Mouse (Mus musculus) limb, embryonic 11.5 days (tissue): Measurements from ENCODE around the gene Tbc1d1. TPM values are rescaled to one million over a fixed set of nuclear protein-coding genes. Genes with fewer than 3 reads are reported as not detected.

Experiments used
- ATAC-seq: fragments of 200-750 bp; cut with Nextera tagmentation; 2 replicates; pipeline ENCODE4 v1.8.0; 2017; ENCODE audit warnings: low read depth; ENCODE audit not compliant: insufficient number of reproducible peaks, low FRiP score, low TSS enrichment
- DNase-seq: peaks from one replicate; pipeline ENCODE4 v3.0.0-alpha.2; 2015; ENCODE audit warnings: low spot score
- H3K27ac ChIP-seq: fragments of 300-500 bp; sonication (generic); replicated peaks from 2 replicates; pipeline ENCODE4 v1.5.1; 2014; ENCODE audit warnings: low read depth, mild to moderate bottlenecking, low read length
- H3K27me3 ChIP-seq: fragments of 300-500 bp; sonication (generic); 2 replicates; pipeline ENCODE4 v1.6.1; 2014; ENCODE audit warnings: mild to moderate bottlenecking, low read length, mixed read lengths; ENCODE audit not compliant: control insufficient read depth, insufficient read depth
- H3K36me3 ChIP-seq: fragments of 300-500 bp; sonication (generic); 2 replicates; pipeline ENCODE4 v1.6.1; 2014; ENCODE audit warnings: mild to moderate bottlenecking, low read length, moderate library complexity, mixed read lengths; ENCODE audit not compliant: control insufficient read depth, insufficient read depth
- H3K4me1 ChIP-seq: fragments of 300-500 bp; sonication (generic); 2 replicates; pipeline ENCODE4 v1.6.1; 2014; ENCODE audit warnings: low read length, mixed read lengths; ENCODE audit not compliant: control insufficient read depth, insufficient read depth
- H3K4me2 ChIP-seq: fragments of 300-500 bp; sonication (generic); 2 replicates; pipeline ENCODE4 v1.6.1; 2014; ENCODE audit warnings: low read depth, mild to moderate bottlenecking, moderate library complexity; ENCODE audit not compliant: severe bottlenecking
- H3K4me3 ChIP-seq: fragments of 300-500 bp; sonication (generic); 2 replicates; pipeline ENCODE4 v1.5.1; 2014; ENCODE audit warnings: low read depth, low read length
- H3K9ac ChIP-seq: fragments of 300-500 bp; sonication (generic); 2 replicates; pipeline ENCODE4 v1.6.1; 2014; ENCODE audit warnings: mild to moderate bottlenecking, low read length
- H3K9me3 ChIP-seq: fragments of 300-500 bp; sonication (generic); 2 replicates; pipeline ENCODE4 v1.6.1; 2016; ENCODE audit warnings: low read length; ENCODE audit not compliant: control insufficient read depth
- WGBS: fragments of 180-500 bp; shearing (Covaris S2); extraction: QIAGEN DNeasy Blood & Tissue Kit; methylation state at CpG from one replicate; pipeline ENCODE4 v1.1.7; 2014; 5-methylcytosine and 5-hydroxymethylcytosine counted together
- polyA plus RNA-seq: library from polyadenylated mRNA; unstranded; fragments of >200 nt; fragmentation: Nextera tagmentation; extraction: Ambion mirVana; gene quantifications from 2 replicates; pipeline ENCODE4 v1.2.1, GENCODE M21; 2014

Tbc1d1 gene
- polyA plus RNA-seq, 1 experiment from 2014 or later, result 31.9 TPM

- H3K27ac ChIP-seq, result no peak overlapping the region; the same call in 1 of the 2 replicates
- 27% methylated on average over 4 of the region's 4 CpGs for WGBS
- ATAC-seq, result peak; percentile 60; the same call in 1 of the 2 replicates
Measured at GRCm38 (mm10) chr5:64383215-64383614, 227.1 kb downstream of the Tbc1d1 start.

GRCm38 (mm10) chr5:64384546-64384945 lies 228.4 kb downstream of the Tbc1d1 start:
- ATAC-seq, result no peak

More at GRCm38 (mm10) chr5:64383215-64383614, 227.1 kb downstream of the Tbc1d1 start:
- H3K36me3 ChIP-seq, result no peaks in the 10 kb centered on the region
- no peak overlapping the region for H3K4me2 ChIP-seq
- H3K4me1 ChIP-seq, result peaks cover 14% of the 10 kb centered on the region; the same call in 1 of the 2 replicates
- H3K27me3 ChIP-seq, result no peaks in the 10 kb centered on the region
- no peaks in the 10 kb centered on the region for H3K9me3 ChIP-seq
- DNase-seq, result peak; percentile 38
- no peak overlapping the region for H3K4me3 ChIP-seq
- no peak overlapping the region for H3K9ac ChIP-seq

GRCm38 (mm10) chr5:64386996-64387395 lies 230.9 kb downstream of the Tbc1d1 start:
- H3K4me3 ChIP-seq, result no peak overlapping the region
- DNase-seq (no peak), ATAC-seq (no peak)
- no peaks in the 10 kb centered on the region for H3K9me3 ChIP-seq
- H3K4me1 ChIP-seq, result peaks cover 15% of the 10 kb centered on the region
- H3K4me2 ChIP-seq, result no peak overlapping the region
- no peak overlapping the region for H3K9ac ChIP-seq
- 86% methylated on average over 3 of the region's 3 CpGs for WGBS
- no peak overlapping the region for H3K27ac ChIP-seq
- no peaks in the 10 kb centered on the region for H3K27me3 ChIP-seq
- H3K36me3 ChIP-seq, result no peaks in the 10 kb centered on the region

More at GRCm38 (mm10) chr5:64384546-64384945, 228.4 kb downstream of the Tbc1d1 start:
- no peak overlapping the region for H3K27ac ChIP-seq
- no peak overlapping the region for H3K4me3 ChIP-seq
- peaks cover 17% of the 10 kb centered on the region for H3K4me1 ChIP-seq
- no peaks in the 10 kb centered on the region for H3K9me3 ChIP-seq
- no peak for DNase-seq
- no peaks in the 10 kb centered on the region for H3K27me3 ChIP-seq
- no peak overlapping the region for H3K9ac ChIP-seq
- 71% methylated on average over 6 of the region's 6 CpGs for WGBS
- no peaks in the 10 kb centered on the region for H3K36me3 ChIP-seq
- H3K4me2 ChIP-seq, result no peak overlapping the region

GRCm38 (mm10) chr5:64389202-64389929 lies 233.3 kb downstream of the Tbc1d1 start:
- ATAC-seq (0 out of 2 replicates have a peak, but pooled peaks have one; percentile 37), DNase-seq (no peak)
- no peak overlapping the region for H3K4me3 ChIP-seq
- 26% methylated on average over 6 of the region's 6 CpGs for WGBS
- H3K27me3 ChIP-seq, result no peaks in the 10 kb centered on the region
- no peak overlapping the region for H3K9ac ChIP-seq
- H3K9me3 ChIP-seq, result no peaks in the 10 kb centered on the region
- H3K27ac ChIP-seq, result peak overlapping the region; percentile 56
- H3K4me1 ChIP-seq, result peaks cover 15% of the 10 kb centered on the region
- H3K36me3 ChIP-seq, result no peaks in the 10 kb centered on the region
- H3K4me2 ChIP-seq, result no peak overlapping the region

GRCm38 (mm10) chr5:64391346-64391745 lies 235.2 kb downstream of the Tbc1d1 start:
- WGBS, result 39% methylated on average over 4 of the region's 4 CpGs
- no peak overlapping the region for H3K27ac ChIP-seq
- H3K36me3 ChIP-seq, result no peaks in the 10 kb centered on the region
- H3K27me3 ChIP-seq, result no peaks in the 10 kb centered on the region
- H3K4me1 ChIP-seq, result peaks cover 13% of the 10 kb centered on the region
- ATAC-seq (no peak), DNase-seq (no peak)
- H3K4me3 ChIP-seq, result no peak overlapping the region
- no peak overlapping the region for H3K9ac ChIP-seq
- H3K4me2 ChIP-seq, result no peak overlapping the region
- H3K9me3 ChIP-seq, result no peaks in the 10 kb centered on the region

- Histone ChIP-seq H3K36me3 (no peaks in the 10 kb centered on the region), H3K27me3 (no peaks in the 10 kb centered on the region), H3K9me3 (no peaks in the 10 kb centered on the region), H3K4me1 (peaks cover 13% of the 10 kb centered on the region), H3K9ac (no peak overlapping the region), H3K27ac (no peak overlapping the region), H3K4me3 (no peak overlapping the region), H3K4me2 (no peak overlapping the region)
- ATAC-seq (no peak), DNase-seq (no peak)
- 96% methylated on average over 8 of the region's 8 CpGs for WGBS
Measured at GRCm38 (mm10) chr5:64392426-64393020, 236.4 kb downstream of the Tbc1d1 start.

- ATAC-seq (no peak), DNase-seq (no peak)
- no peaks in the 10 kb centered on the region for H3K36me3 ChIP-seq
- H3K4me3 ChIP-seq, result no peak overlapping the region
- H3K9ac ChIP-seq, result no peak overlapping the region
- H3K4me1 ChIP-seq, result peaks cover 13% of the 10 kb centered on the region
- H3K27me3 ChIP-seq, result no peaks in the 10 kb centered on the region
- H3K9me3 ChIP-seq, result no peaks in the 10 kb centered on the region
- 82% methylated on average over 4 of the region's 4 CpGs for WGBS
- H3K27ac ChIP-seq, result no peak overlapping the region
- no peak overlapping the region for H3K4me2 ChIP-seq
Measured at GRCm38 (mm10) chr5:64393530-64393929, 237.4 kb downstream of the Tbc1d1 start.

GRCm38 (mm10) chr5:64398155-64398554 lies 242.1 kb downstream of the Tbc1d1 start:
- H3K9ac ChIP-seq, result no peak overlapping the region
- ATAC-seq (no peak), DNase-seq (no peak)
- no peaks in the 10 kb centered on the region for H3K9me3 ChIP-seq
- no peak overlapping the region for H3K4me3 ChIP-seq
- no peaks in the 10 kb centered on the region for H3K27me3 ChIP-seq
- 81% methylated on average over 13 of the region's 13 CpGs for WGBS
- H3K36me3 ChIP-seq, result no peaks in the 10 kb centered on the region
- no peak overlapping the region for H3K4me2 ChIP-seq
- no peaks in the 10 kb centered on the region for H3K4me1 ChIP-seq
- no peak overlapping the region for H3K27ac ChIP-seq
